Mouse (Mus musculus): Measurements from ENCODE around the gene Vhl. TPM values are rescaled to one million over a fixed set of nuclear protein-coding genes. Genes with fewer than 3 reads are reported as not detected.
A peak's percentile ranks its signal among the peaks of the same experiment; 100 is the strongest.
"Not testable (repeated sequence)": the region's sequence is repeated elsewhere in the genome, so short reads cannot be mapped to it uniquely, and the experiment has no call there.

Vhl gene
- total RNA-seq, 2 experiments from 2014 or later: 11.6 to 18.1 TPM

GRCm38 (mm10) chr6:113660492-113661352 is 37.0 kb downstream of the Vhl start:
- intact Hi-C loops (cut with DNase I): no loop called here
- DNase-seq: no peak

- DNase-seq: peak in 1 of 2 experiments; percentile 48
- intact Hi-C loops (cut with DNase I): no loop called here
Observed at GRCm38 (mm10) chr6:113661353-113662241, 37.8 kb downstream of the Vhl start.

- no peak for DNase-seq
- intact Hi-C loops (cut with DNase I): no loop called here
Observed at GRCm38 (mm10) chr6:113662964-113663700, 39.4 kb downstream of the Vhl start.

GRCm38 (mm10) chr6:113664305-113664704 is 40.5 kb downstream of the Vhl start:
- intact Hi-C loops (cut with DNase I): no loop called here
- no peak for DNase-seq

- DNase-seq: no peak
- intact Hi-C loops (cut with DNase I): no loop called here
Observed at GRCm38 (mm10) chr6:113667611-113668122, 43.9 kb downstream of the Vhl start.

- peak; percentile 64 to 65 for DNase-seq
- intact Hi-C loops (cut with DNase I): no loop called here
Observed at GRCm38 (mm10) chr6:113668287-113669154, 44.8 kb downstream of the Vhl start.

GRCm38 (mm10) chr6:113669821-113670220 is 46.1 kb downstream of the Vhl start:
- intact Hi-C loops (cut with DNase I): no loop called here
- no peak for DNase-seq

- intact Hi-C loops (cut with DNase I); DNase-seq: not testable (repeated sequence)
Observed at GRCm38 (mm10) chr6:113672029-113672428, 48.3 kb downstream of the Vhl start.

GRCm38 (mm10) chr6:113672989-113673388 is 49.2 kb downstream of the Vhl start:
- intact Hi-C loops (cut with DNase I): no loop called here
- no peak for DNase-seq

GRCm38 (mm10) chr6:113675234-113675633 is 51.5 kb downstream of the Vhl start:
- DNase-seq: no peak
- intact Hi-C loops (cut with DNase I): no loop called here

- DNase-seq: no peak
Observed at GRCm38 (mm10) chr6:113675991-113676390, 52.2 kb downstream of the Vhl start.

GRCm38 (mm10) chr6:113677070-113677734 is 53.4 kb downstream of the Vhl start:
- intact Hi-C loops (cut with DNase I): no loop called here
- no peak for DNase-seq

More at GRCm38 (mm10) chr6:113675991-113676390, 52.2 kb downstream of the Vhl start:
- intact Hi-C loops (cut with DNase I): no loop called here

GRCm38 (mm10) chr6:113678246-113679012 is 54.7 kb downstream of the Vhl start:
- intact Hi-C loops (cut with DNase I): no loop called here
- DNase-seq: no peak

- intact Hi-C loops (cut with DNase I): no loop called here
- no peak for DNase-seq
Observed at GRCm38 (mm10) chr6:113679993-113680566, 56.3 kb downstream of the Vhl start.

All from heart, postnatal 10 days (tissue).